Mouse (Mus musculus) olfactory bulb, adult 2 months (tissue): ENCODE results near the gene Lrrc8e.

Source experiments
- CTCF ChIP-seq: fragments of 200-500 bp; IDR thresholded peaks from 2 replicates; pipeline ENCODE4 v1.5.1; 2012; ENCODE audit warnings: low read depth, mild to moderate bottlenecking, low read length, moderate library complexity; ENCODE audit not compliant: insufficient read depth
- POLR2A ChIP-seq: fragments of 200-500 bp; IDR thresholded peaks from 2 replicates; pipeline ENCODE4 v1.6.1; 2012; ENCODE audit warnings: mild to moderate bottlenecking, low read depth, low read length, moderate library complexity; ENCODE audit not compliant: insufficient read depth

DNA sequence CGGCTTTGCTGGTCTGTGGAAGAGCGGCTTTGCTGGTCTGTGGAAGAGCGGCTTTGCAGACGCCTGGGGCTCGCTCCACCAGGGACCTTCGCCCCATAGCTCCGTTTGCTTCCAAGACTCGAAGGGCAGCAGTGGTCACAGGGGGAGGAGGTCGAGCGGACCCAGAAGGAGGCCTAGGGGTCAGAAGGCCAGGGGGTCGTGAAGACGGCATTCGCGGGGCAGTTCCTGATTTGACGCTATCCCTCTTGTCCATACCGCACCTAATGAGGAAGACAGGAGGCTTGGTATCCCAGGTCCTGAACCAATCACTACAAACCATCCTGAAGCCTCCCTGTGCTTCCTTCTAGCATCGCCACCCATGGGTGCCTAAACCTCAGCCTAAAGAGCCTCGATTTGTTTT lies 10.3 kb upstream of the Lrrc8e start:
- TF ChIP-seq CTCF: no peak
- no peak for TF ChIP-seq POLR2A
